Mouse (Mus musculus) ovary, postnatal 10 days (tissue): ENCODE data around the gene Ftl1.
"Not testable (repeated sequence)": the region's sequence is repeated elsewhere in the genome, so short reads cannot be mapped to it uniquely, and the experiment has no call there.

Experiments used
- DNase-seq: peaks from one replicate; pipeline ENCODE4 v3.0.0; 2022; ENCODE audit warnings: low spot score

The Ftl1 gene

DNA sequence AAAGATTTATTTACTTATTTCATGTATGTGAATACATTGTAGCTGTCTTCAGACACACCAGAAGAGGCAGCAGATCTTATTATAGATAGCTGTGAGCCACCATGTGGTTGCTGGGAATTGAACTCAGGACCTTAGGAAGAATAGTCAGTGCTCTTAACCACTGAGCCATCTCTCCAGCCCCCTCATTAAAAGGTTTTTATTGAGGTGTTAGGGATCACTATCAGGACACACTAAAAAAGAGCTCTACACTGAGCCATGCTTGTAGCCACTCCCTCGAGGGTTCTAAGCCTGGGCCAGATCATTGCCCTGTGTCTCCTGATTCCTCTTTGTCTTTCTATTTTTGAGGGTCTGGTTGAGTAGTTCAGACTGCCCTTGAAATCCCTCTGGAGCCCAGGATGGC, 16.8 kb upstream of the Ftl1 start:
- DNase-seq, result no peak

DNA sequence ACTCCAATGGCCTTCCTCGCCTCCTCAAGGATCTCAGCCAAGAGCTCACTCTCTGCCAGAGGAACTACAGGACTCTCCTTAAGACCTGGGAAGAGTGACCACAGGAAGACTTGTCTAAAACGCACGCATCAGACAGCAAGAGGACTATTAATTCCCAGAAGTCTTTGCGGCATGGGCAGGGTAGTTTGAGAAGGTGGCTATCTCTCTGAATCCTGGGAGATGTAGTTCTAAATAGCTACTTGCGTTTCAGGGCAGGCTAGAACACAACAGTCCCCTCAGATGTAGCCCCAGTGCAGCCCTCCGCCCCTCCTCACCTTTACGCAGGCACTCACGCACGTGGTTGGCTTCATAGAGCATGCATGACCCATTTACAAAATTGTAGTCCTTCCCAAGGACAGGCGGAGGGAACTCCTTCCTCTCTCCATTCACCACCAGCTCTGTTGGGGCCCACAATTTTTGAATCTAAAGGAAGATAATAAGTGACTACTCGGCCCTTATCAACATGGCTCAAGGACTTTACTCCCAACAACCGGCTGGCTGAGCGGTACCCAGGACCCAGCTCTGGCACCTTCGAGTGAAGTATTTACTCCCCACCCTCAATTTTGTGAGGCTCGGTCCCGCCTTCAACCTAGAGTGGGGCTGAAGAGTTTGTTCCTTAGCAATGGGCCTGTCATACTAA, 15.7 kb upstream of the Ftl1 start:
- no peak for DNase-seq

DNA sequence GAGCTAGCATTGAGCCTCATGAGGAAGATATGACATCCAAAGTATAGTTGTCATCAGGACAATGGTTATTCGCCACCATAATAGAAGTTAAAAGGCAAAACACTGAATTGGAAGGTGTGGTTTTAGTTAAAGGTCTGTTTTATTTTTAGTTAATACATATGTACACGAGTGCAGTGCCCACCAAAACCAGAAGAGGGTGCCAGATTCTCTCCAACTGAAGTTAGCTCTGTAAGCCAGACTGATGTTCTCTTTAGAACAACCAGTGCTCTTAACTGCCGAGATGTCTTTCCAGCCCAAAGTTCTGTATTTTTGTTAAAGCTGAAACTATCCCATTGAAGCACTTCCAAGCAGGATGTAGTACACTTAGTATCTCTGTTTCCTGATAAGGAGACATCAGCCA, 11.2 kb upstream of the Ftl1 start:
- no peak for DNase-seq

DNA sequence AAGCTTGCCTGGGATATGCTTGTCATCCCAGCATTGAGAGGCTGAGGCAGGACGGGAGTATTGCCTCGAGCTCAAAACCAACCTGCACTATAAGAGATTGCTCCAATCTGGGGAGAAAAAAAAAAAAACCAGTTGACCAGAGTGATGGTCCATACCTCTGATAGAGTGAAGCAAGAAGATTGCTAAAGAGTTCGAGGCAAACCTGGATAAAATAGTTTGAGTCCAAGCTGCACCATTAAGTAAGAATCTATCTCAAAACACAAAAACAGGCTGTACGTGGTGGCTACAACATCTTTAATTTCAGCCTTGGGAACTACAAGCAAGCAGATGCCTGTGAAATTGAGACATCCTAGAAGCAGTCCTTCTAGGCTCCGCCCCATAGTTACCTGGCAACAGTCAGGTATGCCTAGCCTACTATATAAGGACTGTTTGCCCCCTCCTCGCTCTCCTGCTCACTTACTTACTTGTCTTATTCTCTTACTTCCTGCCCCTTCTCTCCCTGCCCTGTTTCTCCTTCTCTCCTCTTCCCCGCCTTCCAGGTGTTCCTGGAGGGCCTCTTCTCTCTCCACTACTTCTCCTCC, 7.5 kb upstream of the Ftl1 start:
- no peak for DNase-seq

DNA sequence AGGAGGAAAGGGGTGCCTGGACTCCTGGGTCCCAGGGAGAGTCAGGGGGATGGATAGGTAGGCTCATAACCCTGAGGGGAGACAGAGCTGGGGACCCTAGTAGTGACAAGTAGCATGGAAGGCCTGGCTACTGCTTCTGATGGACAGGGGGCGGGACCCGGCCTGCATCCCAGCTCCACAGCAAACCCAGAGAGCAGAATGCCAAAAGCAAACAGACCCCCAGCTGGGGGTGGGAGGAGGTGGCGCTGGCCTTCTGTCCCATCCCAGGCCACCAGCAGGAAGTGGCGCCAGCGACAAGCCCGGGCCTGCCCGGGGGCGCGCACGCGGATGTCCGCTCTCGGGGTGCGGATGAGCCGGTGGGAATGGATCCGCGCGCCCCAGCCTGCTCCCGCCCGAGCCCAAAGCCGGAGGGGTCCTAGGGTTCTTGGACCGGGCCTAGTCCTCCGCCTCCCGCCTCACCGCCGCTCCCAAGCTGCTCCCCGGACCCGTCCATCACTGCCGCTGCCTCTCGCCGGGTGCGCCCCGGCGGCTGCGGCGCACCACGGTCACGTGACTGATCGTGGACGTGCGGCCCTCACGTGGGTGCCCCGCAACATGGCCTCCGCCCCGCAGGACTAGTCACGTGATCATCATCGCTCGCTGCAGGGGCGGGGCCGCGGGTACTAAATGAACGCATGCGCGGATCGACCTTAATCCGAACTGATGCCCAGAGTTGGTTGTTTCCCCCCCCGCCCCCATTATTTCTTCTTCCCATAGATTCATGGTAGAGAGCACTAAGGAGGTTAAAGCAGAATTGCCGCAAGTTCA, 6.8 kb upstream of the Ftl1 start, which contains the start of gene Bax:
Gene Bax, minus strand, starts transcription at position 616 of the 807 bp plus-strand sequence.
- peak; percentile 80 for DNase-seq

DNA sequence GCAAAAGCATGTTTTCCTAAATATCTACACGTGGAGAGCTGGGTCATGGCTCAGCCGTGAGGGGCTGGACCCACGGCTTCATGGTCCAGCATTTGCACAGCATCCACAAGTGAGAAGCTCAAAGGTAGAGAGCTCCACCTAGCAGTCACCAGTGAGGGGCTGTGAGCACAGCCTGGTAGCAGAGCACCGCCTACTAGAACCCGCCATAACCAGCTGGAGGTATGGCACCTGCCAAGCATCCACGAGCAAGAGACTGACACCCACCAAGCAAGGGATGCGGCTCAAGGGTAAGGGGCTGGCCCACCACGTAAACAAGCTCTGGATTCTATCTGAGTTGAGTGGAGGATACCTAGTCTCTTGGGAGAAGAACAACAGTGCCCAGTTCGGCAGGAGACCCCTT, 5.9 kb upstream of the Ftl1 start:
- DNase-seq, result no peak

DNA sequence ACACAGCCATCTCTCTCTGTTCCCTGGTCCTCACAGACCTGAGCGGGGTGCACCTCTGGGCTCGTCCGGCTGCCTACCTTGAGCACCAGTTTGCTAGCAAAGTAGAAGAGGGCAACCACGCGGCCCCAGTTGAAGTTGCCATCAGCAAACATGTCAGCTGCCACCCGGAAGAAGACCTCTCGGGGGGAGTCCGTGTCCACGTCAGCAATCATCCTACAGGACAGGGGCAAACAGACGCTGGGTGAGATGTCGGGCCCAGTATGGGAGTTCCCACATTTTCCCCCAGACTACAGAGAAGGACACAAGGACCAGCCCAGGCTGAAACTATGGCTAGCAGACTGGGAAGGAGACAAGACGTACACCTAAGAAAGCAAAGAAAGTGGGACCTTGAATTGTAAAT, 5.4 kb upstream of the Ftl1 start:
- no peak for DNase-seq

DNA sequence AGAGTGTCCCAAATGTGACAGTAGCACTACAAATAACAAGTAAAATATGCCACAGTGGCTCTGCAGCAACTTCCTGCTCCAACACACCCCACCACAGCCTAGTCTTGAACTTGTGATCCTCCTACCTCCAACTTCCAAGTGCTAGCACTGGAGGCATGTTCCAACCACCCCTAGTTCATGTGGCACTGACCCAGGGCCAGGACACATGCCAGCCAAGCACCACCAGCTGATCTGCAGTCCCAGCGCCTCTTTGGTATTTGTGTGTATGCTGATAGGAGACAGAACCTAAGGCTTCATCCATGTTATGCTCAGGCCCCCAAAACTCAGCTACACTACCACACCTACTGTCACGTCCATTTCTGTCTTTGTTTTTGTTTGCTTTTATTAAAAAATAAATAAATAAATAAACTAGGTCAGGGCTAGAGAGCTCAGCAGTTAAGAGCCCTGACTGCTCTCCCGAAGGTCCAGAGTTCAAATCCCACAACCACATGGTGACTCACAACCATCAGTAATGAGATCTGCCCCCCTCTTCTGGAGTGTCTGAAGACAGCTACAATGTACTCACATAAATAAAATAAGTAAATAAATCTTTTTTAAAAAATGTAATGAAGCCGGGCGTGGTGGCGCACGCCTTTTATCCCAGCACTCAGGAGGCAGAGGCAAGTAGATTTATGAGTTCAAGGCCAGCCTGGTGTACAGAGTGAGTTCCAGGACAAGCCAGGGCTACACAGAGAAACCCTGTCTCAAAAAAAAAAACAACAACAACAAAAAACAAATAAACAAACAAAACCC, 4.5 kb upstream of the Ftl1 start:
- no peak for DNase-seq

DNA sequence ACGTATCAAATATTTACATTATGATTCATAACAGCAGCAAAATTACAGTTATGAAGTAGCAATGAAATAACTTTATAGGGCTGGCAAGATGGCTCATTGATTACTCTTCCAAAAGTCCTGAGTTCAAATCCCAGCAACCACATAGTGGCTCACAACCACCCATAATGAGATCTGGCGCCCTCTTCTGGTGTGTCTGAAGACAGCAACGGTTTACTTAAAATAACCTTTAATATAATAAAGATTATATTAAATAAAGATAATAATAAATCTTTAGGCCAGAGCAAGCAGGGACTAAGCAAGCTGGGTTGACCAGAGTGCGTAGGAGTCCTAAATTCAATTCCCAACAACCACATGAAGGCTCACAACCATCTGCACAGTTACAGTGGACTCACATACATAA, 3.2 kb upstream of the Ftl1 start:
- not testable (repeated sequence) for DNase-seq

DNA sequence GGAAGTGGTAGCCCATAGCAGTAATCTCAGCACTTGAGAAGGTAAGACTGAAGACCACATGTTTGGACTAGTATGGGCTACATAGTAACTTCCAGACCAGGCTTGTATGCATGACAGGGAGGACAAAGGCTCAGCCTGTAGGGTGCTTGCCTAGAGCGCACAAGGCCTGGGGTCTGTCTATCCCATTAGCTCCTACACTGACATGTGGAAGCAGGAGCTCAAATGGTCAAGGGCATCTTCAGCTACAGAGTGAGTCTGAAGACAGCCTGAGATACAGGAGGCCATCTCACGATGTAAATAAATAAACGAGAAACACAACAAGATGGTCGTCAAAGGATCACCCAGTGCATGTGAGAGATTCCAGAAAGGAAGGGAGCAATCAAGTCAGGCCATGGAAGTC, 2.6 kb upstream of the Ftl1 start:
- DNase-seq, result no peak

DNA sequence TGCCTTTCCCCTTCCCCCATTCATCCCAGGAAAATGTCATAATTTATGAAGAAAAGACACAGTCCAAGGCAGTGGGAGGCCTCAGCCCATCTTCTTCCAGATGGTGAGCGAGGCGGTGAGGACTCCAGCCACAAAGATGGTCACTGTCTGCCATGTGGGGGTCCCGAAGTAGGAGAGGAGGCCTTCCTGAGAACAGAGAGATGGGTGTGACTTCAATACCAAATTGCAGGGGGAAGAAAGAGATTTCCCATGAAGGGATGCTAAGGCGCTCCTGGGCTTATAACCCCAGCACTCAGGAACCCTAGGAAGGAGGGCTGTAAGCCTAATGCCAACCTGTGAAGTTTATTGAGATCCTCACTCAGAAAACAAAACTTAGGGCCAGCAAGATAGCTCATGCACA, 2.1 kb upstream of the Ftl1 start:
- DNase-seq, result no peak

DNA sequence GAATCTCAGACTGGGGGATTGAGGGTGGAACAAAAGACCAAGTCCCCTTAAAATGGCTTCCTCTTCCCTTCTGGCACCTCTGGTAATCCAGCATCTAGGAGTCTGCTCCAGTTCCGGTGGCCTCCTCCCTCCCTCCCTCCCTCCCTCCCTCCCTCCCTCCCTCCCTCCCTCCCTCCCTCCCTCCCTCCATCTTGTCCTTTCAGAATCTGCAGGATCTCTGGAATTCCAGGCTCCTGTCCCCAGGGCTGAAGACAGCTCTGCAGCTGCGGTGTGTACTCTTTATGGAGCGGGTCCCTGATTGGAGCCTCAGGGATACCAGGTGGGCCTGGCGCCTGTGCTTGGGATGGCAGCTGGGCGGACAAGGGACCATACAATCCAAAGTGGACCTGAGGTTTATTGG, 1.6 kb upstream of the Ftl1 start:
- DNase-seq, result no peak

DNA sequence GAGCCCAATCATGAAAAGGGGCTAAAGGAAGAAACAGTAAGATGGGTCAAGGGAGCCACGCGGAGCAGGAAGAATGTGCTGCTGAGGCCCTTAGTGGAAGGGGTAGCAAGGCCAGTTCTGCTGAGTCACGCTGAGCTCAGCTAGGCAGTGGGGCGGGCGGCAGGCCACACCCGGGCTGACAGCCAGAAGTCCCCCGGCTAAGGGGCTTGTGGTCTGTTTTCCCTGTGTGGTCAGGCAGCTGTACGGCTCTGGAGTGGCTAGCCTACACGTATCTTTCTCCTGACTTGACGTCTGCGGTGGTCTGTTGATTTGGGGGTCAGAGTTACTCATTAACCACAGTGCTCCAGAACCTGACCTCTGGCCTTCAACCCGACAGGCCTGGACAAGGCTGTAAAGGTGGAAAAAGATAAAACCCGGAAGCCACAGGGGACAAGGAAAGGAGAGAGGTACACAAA, 1.2 kb upstream of the Ftl1 start:
- no peak for DNase-seq

DNA sequence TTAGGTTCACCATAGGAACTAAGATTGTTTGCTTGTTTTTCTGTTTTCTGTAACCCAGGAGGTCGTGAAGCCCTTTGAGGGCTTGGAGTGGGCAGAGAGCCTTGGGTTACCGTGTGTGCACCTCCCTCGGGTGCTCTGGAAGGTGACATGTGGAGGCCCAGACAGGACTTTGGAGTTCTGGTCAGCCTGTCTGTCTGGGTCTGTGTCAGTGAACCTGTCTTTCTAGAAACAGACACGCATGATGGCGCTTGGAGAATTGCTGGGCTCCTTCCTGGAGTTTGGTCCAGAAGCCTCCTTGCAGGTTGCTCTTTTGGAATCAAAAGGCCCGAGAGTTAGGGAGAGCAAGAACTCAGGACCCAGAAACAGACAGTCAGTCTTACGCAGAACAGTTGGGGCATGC, 693 bp upstream of the Ftl1 start:
- DNase-seq, result no peak

DNA sequence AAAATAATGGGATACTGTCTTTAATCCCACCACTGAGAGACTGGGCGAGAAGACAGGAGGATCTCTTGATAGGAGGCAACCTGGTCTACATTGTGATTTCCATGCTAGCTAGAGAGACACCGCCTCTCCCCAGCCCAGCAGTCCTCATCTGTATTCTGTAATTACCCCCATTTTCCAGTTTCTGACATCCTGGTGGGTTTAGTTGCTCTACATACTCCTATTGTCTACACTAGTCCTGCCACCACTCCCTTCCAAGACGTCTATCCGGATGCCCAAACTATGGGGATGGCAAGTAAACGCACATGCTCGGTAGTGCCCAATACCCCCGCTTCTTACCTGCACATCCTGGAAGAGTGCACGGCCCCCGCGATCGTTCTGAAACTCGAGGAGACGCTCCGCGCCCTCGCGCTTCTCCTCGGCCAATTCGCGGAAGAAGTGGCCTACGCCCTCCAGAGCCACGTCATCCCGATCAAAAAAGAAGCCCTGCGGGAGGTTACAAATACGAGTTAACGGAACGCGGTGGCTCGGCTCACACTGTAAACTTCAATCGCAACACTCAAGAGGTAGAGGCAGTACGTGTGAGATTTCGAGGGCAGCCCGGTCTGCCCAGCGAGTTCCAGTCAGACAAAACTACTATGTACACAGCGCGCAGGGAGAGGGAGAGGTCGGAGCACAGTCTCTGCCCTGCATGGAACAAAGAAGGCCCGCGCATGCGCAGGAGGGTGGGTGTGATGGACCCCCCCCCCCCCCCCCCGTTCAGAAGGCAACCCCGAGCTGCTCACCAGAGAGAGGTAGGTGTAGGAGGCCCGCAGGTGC, 728 bp downstream of the Ftl1 start:
- peak; percentile 56 for DNase-seq

DNA sequence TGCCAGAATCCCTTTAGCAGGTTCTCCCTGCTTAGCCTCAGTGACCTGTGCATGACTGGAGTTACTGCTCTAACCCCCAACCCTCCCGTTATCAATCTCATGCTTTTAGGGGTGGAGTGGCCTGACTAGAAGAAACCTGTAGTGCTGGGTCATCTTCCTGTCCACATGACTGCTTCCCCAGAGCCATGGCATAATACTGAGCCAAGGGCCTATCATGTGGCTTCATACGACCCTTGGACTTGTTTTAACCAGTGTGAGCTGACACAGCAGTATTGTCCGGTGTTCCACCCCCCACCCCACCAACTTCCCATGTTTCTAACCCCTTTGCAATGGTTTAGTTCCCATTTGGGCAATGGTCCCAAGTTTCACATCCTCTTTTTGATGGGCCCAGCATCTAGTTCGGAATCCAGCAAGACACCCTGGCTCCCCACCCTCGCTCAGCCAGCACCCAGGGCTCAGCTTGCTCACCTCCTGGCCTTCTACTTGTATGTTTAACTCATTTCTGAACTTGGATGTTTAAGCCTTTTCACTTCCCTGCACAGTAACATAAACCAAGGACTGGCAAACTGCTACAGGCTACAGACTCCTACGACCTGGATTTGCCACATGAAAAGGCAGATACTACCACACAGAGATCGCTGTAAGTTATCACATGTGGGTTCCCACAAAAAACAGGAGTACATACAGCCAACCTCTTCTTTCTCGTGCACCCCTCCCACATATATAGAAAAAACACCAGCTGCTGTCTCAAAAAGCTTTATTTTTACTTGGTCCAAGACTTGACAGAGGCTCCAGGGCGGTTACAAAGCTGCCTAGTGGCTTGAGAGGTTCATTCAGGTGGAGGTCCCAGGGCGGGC, 2.3 kb downstream of the Ftl1 start:
- no peak for DNase-seq

DNA sequence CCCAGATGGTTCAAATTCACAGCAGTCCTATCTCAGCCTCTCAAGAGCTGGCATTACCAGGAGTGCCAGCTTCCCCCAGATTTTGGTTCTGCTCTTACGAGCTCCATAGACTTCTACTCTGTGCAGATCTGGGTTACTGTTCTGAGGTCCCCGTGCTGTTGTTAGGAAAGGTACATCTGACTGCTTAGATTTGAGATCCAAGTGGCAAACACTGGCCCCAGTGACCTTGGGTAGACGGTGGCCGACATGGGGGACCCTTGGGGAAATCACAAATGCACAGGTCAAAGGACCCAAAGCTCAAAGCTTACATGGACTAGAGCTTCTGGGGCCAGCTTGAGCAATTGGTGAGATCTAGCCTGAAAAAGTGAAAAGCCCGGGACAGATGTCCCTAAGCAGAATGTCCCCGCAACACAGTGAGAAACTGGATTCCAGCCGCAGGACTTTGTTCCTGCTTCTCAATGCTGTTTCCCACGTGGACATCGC, 2.9 kb downstream of the Ftl1 start:
- no peak for DNase-seq

DNA sequence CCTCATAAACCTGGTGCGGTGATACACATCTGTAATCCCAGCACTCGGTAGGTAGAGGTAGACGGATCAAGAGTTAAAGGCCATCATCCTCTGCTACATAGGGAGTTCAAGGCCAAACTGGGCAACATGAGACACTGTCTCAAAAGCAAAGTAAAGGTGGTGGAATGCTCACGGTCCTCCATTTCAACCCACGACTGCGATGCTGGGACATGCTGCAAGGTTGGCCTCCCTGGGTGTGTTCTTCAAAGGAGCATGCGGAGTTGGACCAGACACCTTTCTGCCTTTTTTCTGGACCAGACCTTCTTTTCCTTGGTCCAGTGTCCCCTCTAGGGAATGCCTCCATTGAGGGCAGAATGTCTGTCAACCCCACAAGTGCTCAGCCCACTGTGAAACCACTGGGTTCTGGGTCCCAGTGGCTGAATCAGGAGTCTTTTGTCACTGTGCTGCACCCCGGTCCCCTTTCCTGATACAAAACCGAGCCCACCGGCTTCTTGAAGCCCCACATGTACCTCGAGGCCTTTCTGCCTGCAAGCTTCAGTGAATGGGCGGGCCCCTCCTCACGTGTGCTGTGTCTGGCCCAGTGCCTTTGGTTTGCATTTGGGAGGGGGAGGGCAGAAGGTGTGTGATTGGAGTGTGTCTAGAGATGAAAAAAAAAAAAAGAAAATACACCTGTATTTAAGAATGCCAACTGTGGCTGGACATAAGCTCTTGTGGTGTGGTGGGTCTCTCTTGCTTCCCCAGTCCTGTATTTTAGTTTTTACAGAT, 3.6 kb downstream of the Ftl1 start:
- DNase-seq, result no peak

DNA sequence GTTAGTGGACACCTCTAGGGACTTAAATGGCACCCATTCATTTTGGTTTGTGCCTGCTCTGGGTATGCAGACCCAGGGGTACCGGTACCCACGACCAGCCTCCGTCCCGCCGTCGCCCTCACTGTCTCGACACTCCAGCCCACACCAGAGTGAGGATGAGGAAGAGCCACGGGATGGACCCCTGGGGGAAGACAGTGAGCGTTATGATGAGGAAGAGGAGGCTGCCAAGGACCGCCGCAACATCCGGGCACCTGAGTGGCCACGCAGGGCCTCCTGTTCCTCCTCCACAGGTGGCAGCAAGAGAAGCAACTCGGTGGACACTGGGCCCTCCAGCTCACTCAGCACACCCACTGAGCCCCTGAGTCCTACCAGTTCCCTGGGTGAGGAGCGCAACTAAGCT, 4.7 kb downstream of the Ftl1 start:
- no peak for DNase-seq
